Mouse (Mus musculus) heart, embryonic 12.5 days (tissue): ENCODE results near the gene Ankrd13a. TPM values are rescaled to one million over a fixed set of nuclear protein-coding genes. Genes with fewer than 3 reads are reported as not detected.

Source experiments
- ATAC-seq: fragments of 200-750 bp; cut with Nextera tagmentation; 2 replicates; pipeline ENCODE4 v1.8.0; 2017; ENCODE audit warnings: moderate TSS enrichment, moderate library complexity; ENCODE audit not compliant: insufficient number of reproducible peaks, low FRiP score
- H3K27ac ChIP-seq: fragments of 300-500 bp; sonication (generic); 2 replicates; pipeline ENCODE4 v1.5.1; 2016; ENCODE audit warnings: mild to moderate bottlenecking, moderate library complexity; ENCODE audit not compliant: poor library complexity, severe bottlenecking
- H3K27me3 ChIP-seq: fragments of 300-500 bp; sonication (generic); replicated peaks from 2 replicates; pipeline ENCODE4 v1.6.1; 2016; ENCODE audit warnings: mild to moderate bottlenecking, moderate library complexity
- H3K36me3 ChIP-seq: fragments of 300-500 bp; sonication (generic); 2 replicates; pipeline ENCODE4 v1.6.1; 2016; ENCODE audit warnings: mild to moderate bottlenecking, moderate library complexity
- H3K4me1 ChIP-seq: fragments of 300-500 bp; sonication (generic); replicated peaks from 2 replicates; pipeline ENCODE4 v1.6.1; 2016; ENCODE audit warnings: mild to moderate bottlenecking
- H3K4me2 ChIP-seq: fragments of 300-500 bp; sonication (generic); 2 replicates; pipeline ENCODE4 v1.6.1; 2016; ENCODE audit warnings: mild to moderate bottlenecking, moderate library complexity
- H3K4me3 ChIP-seq: fragments of 300-500 bp; sonication (generic); 2 replicates; pipeline ENCODE4 v1.5.1; 2016; ENCODE audit warnings: mild to moderate bottlenecking
- H3K9ac ChIP-seq: fragments of 300-500 bp; sonication (generic); 2 replicates; pipeline ENCODE4 v1.6.1; 2016; ENCODE audit warnings: mild to moderate bottlenecking, moderate library complexity
- H3K9me3 ChIP-seq: fragments of 300-500 bp; sonication (generic); replicated peaks from 2 replicates; pipeline ENCODE4 v1.6.1; 2016; ENCODE audit warnings: mild to moderate bottlenecking, moderate library complexity
- WGBS: fragments of 180-500 bp; shearing (Covaris S2); methylation state at CpG from one replicate; pipeline ENCODE4 v1.1.7; 2016; 5-methylcytosine and 5-hydroxymethylcytosine counted together
- polyA plus RNA-seq: library from polyadenylated mRNA; unstranded; fragments of >200 nt; fragmentation: Nextera tagmentation; extraction: Ambion mirVana; gene quantifications from 2 replicates; pipeline ENCODE4 v1.2.1, GENCODE M21; 2016

Ankrd13a gene
- polyA plus RNA-seq, result 45.2 and 45.6 TPM in 2 replicates

GRCm38 (mm10) chr5:114774403-114775051 lies at the start of gene Ankrd13a:
Gene Ankrd13a, plus strand, starts transcription at chr5:114774677.
- H3K4me3 ChIP-seq, result peak within 1 kb of the TSS; percentile 93
- H3K9ac ChIP-seq, result peak within 1 kb of the TSS; percentile 98
- H3K36me3 ChIP-seq, result no peaks in the 10 kb centered on the region
- peaks cover 29% of the 10 kb centered on the region for H3K4me1 ChIP-seq
- H3K4me2 ChIP-seq, result peak within 1 kb of the TSS; percentile 89
- H3K27me3 ChIP-seq, result no peaks in the 10 kb centered on the region
- H3K27ac ChIP-seq, result peak within 1 kb of the TSS; percentile 86
- ATAC-seq, result peak; percentile 88
- no peaks in the 10 kb centered on the region for H3K9me3 ChIP-seq
- under 1% methylated on average over 73 of the region's 73 CpGs for WGBS

GRCm38 (mm10) chr5:114728160-114728559 lies 46.3 kb upstream of the Ankrd13a start:
- peaks cover 8% of the 10 kb centered on the region for H3K9me3 ChIP-seq
- WGBS, result 83% methylated on average over 10 of the region's 10 CpGs
- H3K4me3 ChIP-seq, result no peak overlapping the region
- no peaks in the 10 kb centered on the region for H3K27me3 ChIP-seq
- H3K36me3 ChIP-seq, result peaks cover 81% of the 10 kb centered on the region
- no peak overlapping the region for H3K4me2 ChIP-seq
- no peaks in the 10 kb centered on the region for H3K4me1 ChIP-seq
- no peak overlapping the region for H3K9ac ChIP-seq
- no peak overlapping the region for H3K27ac ChIP-seq
- no peak for ATAC-seq

- ATAC-seq, result no peak
- Histone ChIP-seq H3K4me1 (no peaks in the 10 kb centered on the region), H3K27me3 (no peaks in the 10 kb centered on the region), H3K27ac (no peak overlapping the region), H3K9me3 (no peaks in the 10 kb centered on the region), H3K36me3 (peaks cover 89% of the 10 kb centered on the region), H3K4me2 (no peak overlapping the region), H3K9ac (no peak overlapping the region), H3K4me3 (no peak overlapping the region)
- 75% methylated on average over 10 of the region's 10 CpGs for WGBS
These were observed 44.3 kb upstream of the Ankrd13a start for GRCm38 (mm10) chr5:114730129-114730528.

- WGBS, result 62% methylated on average over 6 of the region's 6 CpGs
- no peaks in the 10 kb centered on the region for H3K4me1 ChIP-seq
- H3K27ac ChIP-seq, result no peak overlapping the region
- no peak overlapping the region for H3K9ac ChIP-seq
- H3K4me3 ChIP-seq, result no peak overlapping the region
- no peaks in the 10 kb centered on the region for H3K27me3 ChIP-seq
- no peaks in the 10 kb centered on the region for H3K9me3 ChIP-seq
- ATAC-seq, result no peak
- peaks cover 89% of the 10 kb centered on the region for H3K36me3 ChIP-seq
- H3K4me2 ChIP-seq, result no peak overlapping the region
These were observed 43.0 kb upstream of the Ankrd13a start for GRCm38 (mm10) chr5:114731498-114731897.

GRCm38 (mm10) chr5:114731969-114732368 lies 42.5 kb upstream of the Ankrd13a start:
- Histone ChIP-seq H3K27ac (no peak overlapping the region), H3K36me3 (peaks cover 93% of the 10 kb centered on the region), H3K4me3 (no peak overlapping the region), H3K9ac (no peak overlapping the region), H3K27me3 (no peaks in the 10 kb centered on the region), H3K9me3 (no peaks in the 10 kb centered on the region), H3K4me1 (0 out of 2 replicates have a peak, but pooled peaks cover under 1% of the 10 kb centered on the region), H3K4me2 (no peak overlapping the region)
- WGBS, result 91% methylated on average over 15 of the region's 15 CpGs
- ATAC-seq, result no peak

GRCm38 (mm10) chr5:114733606-114734005 lies 40.9 kb upstream of the Ankrd13a start:
- Histone ChIP-seq H3K4me2 (no peak overlapping the region), H3K27ac (no peak overlapping the region), H3K4me3 (no peak overlapping the region), H3K4me1 (peaks cover 9% of the 10 kb centered on the region), H3K36me3 (peaks cover 92% of the 10 kb centered on the region), H3K27me3 (no peaks in the 10 kb centered on the region), H3K9me3 (no peaks in the 10 kb centered on the region), H3K9ac (no peak overlapping the region)
- WGBS, result 94% methylated on average over 15 of the region's 15 CpGs
- ATAC-seq, result no peak

GRCm38 (mm10) chr5:114737090-114737887 lies 37.2 kb upstream of the Ankrd13a start:
- Histone ChIP-seq H3K9ac (no peak overlapping the region), H3K27ac (no peak overlapping the region), H3K36me3 (peaks cover 86% of the 10 kb centered on the region), H3K4me1 (peaks cover 24% of the 10 kb centered on the region), H3K9me3 (no peaks in the 10 kb centered on the region), H3K27me3 (no peaks in the 10 kb centered on the region), H3K4me2 (no peak overlapping the region), H3K4me3 (no peak overlapping the region)
- 77% methylated on average over 21 of the region's 21 CpGs for WGBS
- no peak for ATAC-seq

GRCm38 (mm10) chr5:114738707-114739241 lies 35.7 kb upstream of the Ankrd13a start:
- peak overlapping the region; percentile 37; the same call in 1 of the 2 replicates for H3K27ac ChIP-seq
- H3K4me3 ChIP-seq, result no peak overlapping the region
- no peak overlapping the region for H3K4me2 ChIP-seq
- peak; percentile 56; the same call in 1 of the 2 replicates for ATAC-seq
- WGBS, result 73% methylated on average over 12 of the region's 12 CpGs
- H3K27me3 ChIP-seq, result no peaks in the 10 kb centered on the region
- peaks cover 34% of the 10 kb centered on the region for H3K4me1 ChIP-seq
- H3K36me3 ChIP-seq, result peaks cover 86% of the 10 kb centered on the region
- no peak overlapping the region for H3K9ac ChIP-seq
- no peaks in the 10 kb centered on the region for H3K9me3 ChIP-seq

- Histone ChIP-seq H3K4me2 (no peak overlapping the region), H3K4me3 (no peak overlapping the region), H3K27me3 (no peaks in the 10 kb centered on the region), H3K36me3 (peaks cover 88% of the 10 kb centered on the region), H3K9me3 (no peaks in the 10 kb centered on the region), H3K27ac (peak overlapping the region; percentile 24; the same call in 1 of the 2 replicates), H3K4me1 (peaks cover 42% of the 10 kb centered on the region), H3K9ac (no peak overlapping the region)
- ATAC-seq, result no peak
- 55% methylated on average over 4 of the region's 4 CpGs for WGBS
These were observed 33.9 kb upstream of the Ankrd13a start for GRCm38 (mm10) chr5:114740595-114740994.

- Histone ChIP-seq H3K4me1 (peaks cover 41% of the 10 kb centered on the region), H3K4me2 (no peak overlapping the region), H3K27me3 (no peaks in the 10 kb centered on the region), H3K4me3 (no peak overlapping the region), H3K9me3 (no peaks in the 10 kb centered on the region), H3K36me3 (peaks cover 74% of the 10 kb centered on the region), H3K9ac (no peak overlapping the region), H3K27ac (no peak overlapping the region)
- WGBS, result 95% methylated on average over 10 of the region's 10 CpGs
- ATAC-seq, result no peak
These were observed 31.9 kb upstream of the Ankrd13a start for GRCm38 (mm10) chr5:114742572-114742971.

- H3K4me3 ChIP-seq, result no peak overlapping the region
- H3K27ac ChIP-seq, result no peak overlapping the region
- peaks cover 73% of the 10 kb centered on the region for H3K36me3 ChIP-seq
- no peak overlapping the region for H3K9ac ChIP-seq
- ATAC-seq, result no peak
- 78% methylated on average over 13 of the region's 13 CpGs for WGBS
- H3K4me1 ChIP-seq, result peaks cover 41% of the 10 kb centered on the region
- H3K9me3 ChIP-seq, result no peaks in the 10 kb centered on the region
- H3K4me2 ChIP-seq, result no peak overlapping the region
- no peaks in the 10 kb centered on the region for H3K27me3 ChIP-seq
These were observed 31.3 kb upstream of the Ankrd13a start for GRCm38 (mm10) chr5:114742998-114743696.
